Mouse (Mus musculus) small intestine, adult 2 months (tissue): ENCODE results near the gene Tmem107. TPM values are rescaled to one million over a fixed set of nuclear protein-coding genes. Genes with fewer than 3 reads are reported as not detected.

Source experiments
- H3K27ac ChIP-seq: fragments of 200-500 bp; 2 replicates; pipeline ENCODE4 v1.5.1; 2012; ENCODE audit warnings: low read depth, low read length, control low read depth, inconsistent platforms; ENCODE audit not compliant: insufficient read depth
- H3K27me3 ChIP-seq: fragments of 200-500 bp; 2 replicates; pipeline ENCODE4 v1.6.1; 2012; ENCODE audit warnings: mild to moderate bottlenecking, moderate library complexity, low read length, inconsistent platforms; ENCODE audit not compliant: control insufficient read depth, insufficient read depth
- H3K36me3 ChIP-seq: fragments of 200-500 bp; 2 replicates; pipeline ENCODE4 v1.6.1; 2012; ENCODE audit warnings: mild to moderate bottlenecking, low read length, control low read depth, inconsistent platforms; ENCODE audit not compliant: control insufficient read depth, insufficient read depth
- H3K4me1 ChIP-seq: fragments of 200-500 bp; 2 replicates; pipeline ENCODE4 v1.6.1; 2012; ENCODE audit warnings: low read length, inconsistent platforms, mixed read lengths; ENCODE audit not compliant: control insufficient read depth, insufficient read depth, insufficient read length
- H3K4me3 ChIP-seq: fragments of 200-500 bp; 2 replicates; pipeline ENCODE4 v1.5.1; 2012; ENCODE audit warnings: low read depth, mild to moderate bottlenecking, control low read depth, inconsistent platforms, low read length, moderate library complexity
- CTCF ChIP-seq: fragments of 200-500 bp; IDR thresholded peaks from 2 replicates; pipeline ENCODE4 v1.5.1; 2012; ENCODE audit warnings: low read depth, mild to moderate bottlenecking, control low read depth, inconsistent platforms, low read length, moderate library complexity, mixed read lengths; ENCODE audit not compliant: insufficient replicate concordance, insufficient read length; ENCODE audit errors: extremely low read depth
- POLR2A ChIP-seq: fragments of 200-500 bp; IDR thresholded peaks from 2 replicates; pipeline ENCODE4 v1.6.1; 2012; ENCODE audit warnings: low read depth, mild to moderate bottlenecking, control low read depth, inconsistent platforms, low read length, moderate library complexity
- WGBS: fragments of 180-500 bp; shearing (Covaris S2); methylation state at CpG from one replicate; pipeline ENCODE4 v1.1.7; 2018; 5-methylcytosine and 5-hydroxymethylcytosine counted together
- polyA plus RNA-seq: library from polyadenylated mRNA; depleted of rRNA; stranded (reverse); fragments of >200 nt; gene quantifications from 2 replicates; pipeline ENCODE4 v1.2.3, GENCODE M21; 2012; rRNA removed

The Tmem107 gene
- polyA plus RNA-seq, 1 experiment, result 12.8 TPM

GRCm38 (mm10) chr11:69121741-69122335 lies 51.2 kb downstream of the Tmem107 start:
- no peaks in the 10 kb centered on the region for H3K36me3 ChIP-seq
- no peaks in the 10 kb centered on the region for H3K27me3 ChIP-seq
- no peak for TF ChIP-seq CTCF
- no peak for TF ChIP-seq POLR2A
- peak overlapping the region; percentile 63 for H3K4me3 ChIP-seq
- no peak overlapping the region for H3K27ac ChIP-seq
- WGBS, result under 1% methylated on average over 31 of the region's 32 CpGs
- H3K4me1 ChIP-seq, result peaks cover 5% of the 10 kb centered on the region

GRCm38 (mm10) chr11:69122336-69122951 lies 51.8 kb downstream of the Tmem107 start, which contains the start of gene 9130213A22Rik:
9130213A22Rik (minus strand) TSS chr11:69122589.
- peak within 1 kb of the TSS; percentile 63 for H3K4me3 ChIP-seq
- H3K27ac ChIP-seq, result peak within 1 kb of the TSS; percentile 35; the same call in 1 of the 2 replicates
- H3K36me3 ChIP-seq, result no peaks in the 10 kb centered on the region
- peaks cover 5% of the 10 kb centered on the region for H3K4me1 ChIP-seq
- TF ChIP-seq POLR2A (no peak), CTCF (peak; percentile 31; the same call in 1 of the 2 replicates)
- WGBS, result under 1% methylated on average over 64 of the region's 66 CpGs
- no peaks in the 10 kb centered on the region for H3K27me3 ChIP-seq

Other genes with a start within 250 kb of the Tmem107 start
- gene Ndel1, start 198.9 kb upstream of the Tmem107 start, polyA plus RNA-seq, result 33.8 and 36.8 TPM in 2 replicates
- gene Rnf222, start 182.3 kb upstream of the Tmem107 start, polyA plus RNA-seq, result not detected in 2 replicates
- 513 and 614 TPM in 2 replicates for gene Rpl26, start 169.2 kb upstream of the Tmem107 start, polyA plus RNA-seq
- gene Odf4, start 143.7 kb upstream of the Tmem107 start, polyA plus RNA-seq, result not detected in 2 replicates
- 9.9 and 19.5 TPM in 2 replicates for gene Arhgef15, start 113.3 kb upstream of the Tmem107 start, polyA plus RNA-seq
- 13.7 and 21.5 TPM in 2 replicates for gene Slc25a35, start 102.7 kb upstream of the Tmem107 start, polyA plus RNA-seq
- 21.2 and 29.7 TPM in 2 replicates for gene Rangrf, start 95.6 kb upstream of the Tmem107 start, polyA plus RNA-seq
- gene Pfas, start 62.3 kb upstream of the Tmem107 start, polyA plus RNA-seq, result 4.7 and 6.0 TPM in 2 replicates
- 14.0 and 20.0 TPM in 2 replicates for gene Ctc1, start 54.9 kb upstream of the Tmem107 start, polyA plus RNA-seq
- gene Aurkb, start 25.2 kb upstream of the Tmem107 start, polyA plus RNA-seq, result 15.5 and 30.8 TPM in 2 replicates
- gene Borcs6, start 11.1 kb upstream of the Tmem107 start, polyA plus RNA-seq, result 13.2 and 28.5 TPM in 2 replicates
- 33.5 and 84.4 TPM in 2 replicates for gene Vamp2, start 17.7 kb downstream of the Tmem107 start, polyA plus RNA-seq
- gene Per1, start 24.4 kb downstream of the Tmem107 start, polyA plus RNA-seq, result 5.4 and 13.9 TPM in 2 replicates
- 1.1 and 1.7 TPM in 2 replicates for gene Hes7, start 49.6 kb downstream of the Tmem107 start, polyA plus RNA-seq
- gene 9130213A22Rik, start 51.8 kb downstream of the Tmem107 start, polyA plus RNA-seq, result 0.29 and 0.38 TPM in 2 replicates
- 0.13 and 1.2 TPM in 2 replicates for gene Aloxe3, start 55.1 kb downstream of the Tmem107 start, polyA plus RNA-seq
- gene Alox12b, start 86.2 kb downstream of the Tmem107 start, polyA plus RNA-seq, result not detected in 2 replicates
- gene Alox8, start 127.0 kb downstream of the Tmem107 start, polyA plus RNA-seq, result 0.15 TPM in 1 of 2 replicates, not detected in the other
- not detected in 2 replicates for gene Gucy2e, start 166.2 kb downstream of the Tmem107 start, polyA plus RNA-seq